Mouse (Mus musculus): ENCODE results near the gene Vmn1r185.
"Not testable (repeated sequence)": the region's sequence is repeated elsewhere in the genome, so short reads cannot be mapped to it uniquely, and the experiment has no call there.

Gene Vmn1r185

GRCm38 (mm10) chr7:26618364-26618763 lies at the start of gene Vmn1r185:
Gene Vmn1r185, minus strand, starts transcription at chr7:26618464.
- DNase-seq (ENCODE audit: low spot score): not testable (repeated sequence)

GRCm38 (mm10) chr7:26667466-26667865 lies 49.2 kb upstream of the Vmn1r185 start:
- DNase-seq (ENCODE audit: low spot score): not testable (repeated sequence)

- DNase-seq (ENCODE audit: low spot score): no peak
Observed at GRCm38 (mm10) chr7:26666011-26666410, 47.7 kb upstream of the Vmn1r185 start.

- DNase-seq (ENCODE audit: low spot score): no peak
Observed at GRCm38 (mm10) chr7:26589774-26590173, 28.5 kb downstream of the Vmn1r185 start.

GRCm38 (mm10) chr7:26589077-26589476 lies 29.2 kb downstream of the Vmn1r185 start:
- no peak for DNase-seq (ENCODE audit: low spot score)

All from retina, embryonic 14.5 days (tissue).